Mouse (Mus musculus): ENCODE measurements at regions not wholly inside any gene's neighbourhood (a gene's known extent, or its start where the extent isn't known, plus 50 kb on each side); places are given as distances from the start of the nearest gene placed in this dataset.

- DNase-seq (ENCODE audit: low spot score in 2 of 2): no peak
Measured at GRCm38 (mm10) chr2:61922496-61922895, 119.8 kb downstream of the Tbr1 start.

DNA sequence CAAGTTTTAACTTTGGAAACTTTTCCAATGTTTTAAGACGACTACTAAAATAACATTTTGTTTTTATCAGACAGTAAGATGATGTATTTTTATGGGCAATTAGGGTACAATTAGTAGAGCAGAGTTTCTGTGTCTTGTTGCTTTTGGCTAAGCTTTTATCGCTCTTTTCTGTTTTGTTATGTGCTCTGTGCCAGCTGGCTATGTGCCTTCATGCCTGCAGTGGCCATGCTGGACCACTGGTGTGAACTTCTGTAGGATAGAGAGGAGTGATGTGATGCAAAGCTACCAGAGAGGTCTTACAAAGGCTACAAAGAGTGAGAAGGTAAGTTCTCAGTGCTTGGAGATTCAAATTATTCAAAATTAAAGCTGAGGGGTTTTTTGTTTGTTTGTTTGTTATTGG is 108.0 kb upstream of the Slc4a10 start:
- DNase-seq (ENCODE audit: low spot score in 2 of 2): peak in 1 of 2 experiments; percentile 2

DNA sequence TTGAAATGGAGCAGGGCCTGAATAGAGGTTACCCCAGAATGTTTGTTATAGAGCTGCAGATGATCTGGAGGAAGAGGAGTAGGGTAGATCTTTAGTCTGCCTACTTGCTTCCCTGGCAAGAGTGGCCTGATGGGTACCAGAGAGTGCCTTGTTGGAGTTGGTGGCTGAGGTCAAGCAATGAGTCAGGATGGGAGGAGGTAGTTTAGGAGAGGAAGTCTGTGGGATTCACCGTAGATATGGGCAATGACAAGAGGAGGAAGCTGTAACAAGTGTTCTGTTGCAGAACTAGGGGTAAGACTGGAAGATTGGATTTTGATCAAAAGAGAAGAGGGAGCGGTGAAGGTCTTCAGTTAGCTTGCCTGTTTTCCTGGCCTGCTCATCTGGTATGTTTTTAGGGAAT is 80.3 kb upstream of the Slc4a10 start:
- no peak for DNase-seq (ENCODE audit: low spot score in 2 of 2)

DNA sequence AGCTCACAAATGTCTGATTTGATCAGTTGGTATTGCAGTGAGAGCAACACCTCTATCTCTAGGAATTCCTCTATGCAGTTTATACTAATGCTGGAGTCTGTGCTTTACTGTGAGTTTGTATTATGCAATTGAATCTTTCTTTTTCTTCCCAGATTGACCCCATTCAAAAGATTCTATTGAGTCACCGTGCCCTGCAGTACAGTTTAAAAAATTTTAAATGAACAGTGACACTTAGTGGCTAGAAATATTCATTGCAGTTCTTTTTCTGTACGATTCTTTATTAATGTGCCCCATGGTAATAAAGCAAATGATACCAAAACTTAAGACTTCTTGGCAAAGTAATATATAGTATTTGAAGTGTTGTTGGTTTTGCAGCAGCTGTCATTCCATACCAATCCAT is 78.5 kb upstream of the Slc4a10 start:
- DNase-seq (ENCODE audit: low spot score in 2 of 2): no peak

DNA sequence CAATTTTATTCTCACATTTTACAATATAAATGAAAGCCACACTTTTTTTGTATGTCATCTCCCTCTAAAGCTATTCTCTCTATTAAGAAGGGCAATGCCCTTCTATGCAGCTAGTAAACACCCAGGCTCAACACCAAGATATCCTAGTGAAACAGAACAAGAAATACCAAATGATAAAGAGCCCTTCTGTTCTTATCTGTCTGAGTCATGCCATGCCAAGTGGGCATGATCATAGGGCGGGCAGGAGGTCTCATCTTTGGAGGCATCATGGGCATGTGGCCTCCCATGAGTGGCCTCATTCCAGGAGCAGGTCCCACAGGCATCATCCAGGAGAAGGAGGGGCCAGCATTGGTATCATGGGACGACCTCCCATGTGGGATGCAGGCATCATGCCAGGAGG is 76.2 kb upstream of the Slc4a10 start:
- DNase-seq (ENCODE audit: low spot score in 2 of 2): no peak

DNA sequence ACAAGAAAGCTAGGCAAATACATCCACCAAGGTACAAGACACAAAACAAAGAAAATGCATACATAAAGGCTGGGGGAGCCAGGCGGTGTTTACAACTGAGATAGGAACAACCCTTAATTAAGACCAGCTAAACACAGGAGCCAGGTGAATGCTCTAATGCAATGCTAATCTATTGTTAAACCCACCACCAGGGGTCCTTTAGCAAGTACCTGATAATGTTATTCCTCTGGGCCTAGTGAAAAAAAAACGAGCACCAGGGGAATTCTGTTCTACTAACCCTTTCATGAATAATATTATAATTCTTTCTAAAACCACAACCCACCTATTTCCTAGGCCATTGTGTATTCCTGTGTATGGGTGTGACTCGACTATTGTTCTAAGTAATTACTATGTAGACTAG is 61.5 kb upstream of the Slc4a10 start:
- no peak for DNase-seq (ENCODE audit: low spot score in 2 of 2)

- DNase-seq (ENCODE audit: low spot score in 2 of 2): no peak
Measured at GRCm38 (mm10) chr2:61986967-61987550, 59.2 kb upstream of the Slc4a10 start.
